Comparison of ENCODE assay signal across 18 mouse cellular contexts in the genomic region with DNA sequence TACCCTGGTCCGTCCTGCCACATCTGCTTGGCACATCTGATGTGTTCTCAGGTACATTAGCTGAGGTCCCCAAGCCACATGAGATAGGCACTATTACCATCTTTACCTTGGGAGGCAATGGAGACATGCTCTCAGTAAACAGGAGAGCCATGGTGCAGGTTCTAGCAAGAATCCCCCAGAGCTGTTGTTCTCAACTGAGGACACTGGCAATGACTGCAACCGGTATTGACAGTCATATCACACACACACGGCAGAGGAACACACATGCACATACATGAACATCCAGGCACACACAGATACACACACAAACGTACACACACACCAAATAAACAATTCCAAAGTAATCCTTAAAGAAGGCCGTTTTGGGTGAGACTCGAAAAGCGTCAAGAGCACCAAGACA.
"Had no signal": no experiment of that assay in that cellular context is flagged by ENCODE, and none has a peak within 500 bp of the region (broad histone marks: within the 10 kb centered on the region; RNA-seq: fewer than 3 reads in every experiment).

No protein-coding gene starts in this region.

- H3K9ac ChIP-seq: lung, embryonic 14.5 days; midbrain, embryonic 12.5 days; neural tube, embryonic 13.5 days; neural tube, embryonic 15.5 days had no signal

- H3K36me3 ChIP-seq: midbrain, embryonic 10.5 days; midbrain, embryonic 12.5 days; neural tube, embryonic 13.5 days; neural tube, embryonic 15.5 days had no signal

- H3K9me3 ChIP-seq: midbrain, embryonic 10.5 days; midbrain, embryonic 12.5 days; neural tube, embryonic 13.5 days; neural tube, embryonic 15.5 days had no signal

- DNase-seq: lung, embryonic 14.5 days; lung, postnatal 10 days; lung, postnatal 4 days; midbrain, embryonic 14.5 days; retina, postnatal 1 day; right cerebral cortex, adult 18-20 months; right cerebral cortex, postnatal 25 days; right cerebral cortex, postnatal 4 days; spleen, adult 18-20 months; thymus, adult 18-20 months; thymus, postnatal 14 days; thymus, postnatal 36 days had no signal

- H3K4me3 ChIP-seq: midbrain, embryonic 10.5 days; midbrain, embryonic 12.5 days; myocyte; neural tube, embryonic 13.5 days; neural tube, embryonic 15.5 days had no signal

- H3K27me3 ChIP-seq: neural tube, embryonic 13.5 days; neural tube, embryonic 15.5 days had no signal

- H3K4me2 ChIP-seq: lung, embryonic 14.5 days; midbrain, embryonic 12.5 days; neural tube, embryonic 13.5 days; neural tube, embryonic 15.5 days had no signal

- ATAC-seq: midbrain, embryonic 16.5 days had no signal

- H3K27ac ChIP-seq: midbrain, embryonic 10.5 days; midbrain, embryonic 12.5 days; neural tube, embryonic 13.5 days; neural tube, embryonic 15.5 days had no signal
